Mouse (Mus musculus): ENCODE data around the gene Fbxo8. TPM values are rescaled to one million over a fixed set of nuclear protein-coding genes. Genes with fewer than 3 reads are reported as not detected.

The Fbxo8 gene
- polyA plus RNA-seq, 1 experiment from 2014 or later, result 34.3 TPM

DNA sequence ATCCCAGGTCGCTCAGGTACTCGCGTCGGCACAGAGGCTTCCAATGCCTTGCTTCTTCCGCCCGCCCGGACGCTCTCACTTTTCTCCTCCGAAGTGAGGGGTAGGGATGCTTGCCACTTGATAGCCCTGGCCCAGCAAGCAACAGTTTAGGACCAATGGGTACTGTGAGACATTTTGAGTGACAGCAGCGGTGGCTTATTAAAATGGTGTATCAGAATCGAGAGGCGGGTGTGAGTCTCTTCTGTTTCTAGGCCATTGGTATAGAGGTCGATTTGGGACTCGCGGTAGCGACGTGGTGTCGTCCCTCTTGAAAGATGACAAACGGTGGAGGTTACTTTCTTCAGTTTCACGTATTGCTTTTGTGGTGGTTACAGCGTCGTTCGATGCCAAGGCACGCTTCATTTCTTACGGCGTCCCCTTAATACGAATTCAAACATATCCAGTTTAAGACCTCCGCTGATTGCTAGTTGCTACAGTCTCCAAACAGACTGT, 517 bp downstream of the Fbxo8 start:
- H3K4me3 ChIP-seq, result peak overlapping the region; percentile 97
- peak overlapping the region; percentile 83 for H3K27ac ChIP-seq
- H3K27me3 ChIP-seq, result no peaks in the 10 kb centered on the region
- WGBS, result under 1% methylated on average over 28 of the region's 28 CpGs
- H3K9ac ChIP-seq, result peak overlapping the region; percentile 62
- peaks cover 8% of the 10 kb centered on the region; the same call in 1 of the 2 replicates for H3K4me1 ChIP-seq
- peak; percentile 98 for ATAC-seq (ENCODE audit: insufficient number of reproducible peaks, insufficient read depth, low FRiP score, low TSS enrichment)
- H3K4me2 ChIP-seq (replicated peaks), result peak overlapping the region; percentile 53
- no peaks in the 10 kb centered on the region for H3K36me3 ChIP-seq
- H3K9me3 ChIP-seq, result no peaks in the 10 kb centered on the region

DNA sequence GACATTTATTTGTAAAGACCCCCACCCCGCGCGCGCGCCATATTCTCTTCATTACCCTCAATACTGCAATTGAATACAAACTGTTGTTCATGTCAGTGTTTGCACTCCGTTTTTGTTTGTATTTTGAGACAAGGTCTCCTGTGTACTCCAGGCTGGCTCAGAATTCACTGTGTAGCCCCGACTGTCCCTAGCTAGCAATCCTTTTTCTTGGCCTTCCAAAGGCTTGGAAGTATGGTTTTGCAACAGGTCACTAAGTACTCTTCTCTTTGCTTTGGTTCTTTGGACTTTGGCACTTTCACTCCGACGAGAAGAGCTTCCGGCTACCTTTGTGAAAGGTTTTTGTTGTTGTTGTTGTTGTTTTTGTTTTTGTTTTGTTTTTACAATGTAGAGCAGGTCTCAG, 1.2 kb downstream of the Fbxo8 start:
- H3K9ac ChIP-seq, result peak overlapping the region; percentile 62
- no peaks in the 10 kb centered on the region for H3K9me3 ChIP-seq

DNA sequence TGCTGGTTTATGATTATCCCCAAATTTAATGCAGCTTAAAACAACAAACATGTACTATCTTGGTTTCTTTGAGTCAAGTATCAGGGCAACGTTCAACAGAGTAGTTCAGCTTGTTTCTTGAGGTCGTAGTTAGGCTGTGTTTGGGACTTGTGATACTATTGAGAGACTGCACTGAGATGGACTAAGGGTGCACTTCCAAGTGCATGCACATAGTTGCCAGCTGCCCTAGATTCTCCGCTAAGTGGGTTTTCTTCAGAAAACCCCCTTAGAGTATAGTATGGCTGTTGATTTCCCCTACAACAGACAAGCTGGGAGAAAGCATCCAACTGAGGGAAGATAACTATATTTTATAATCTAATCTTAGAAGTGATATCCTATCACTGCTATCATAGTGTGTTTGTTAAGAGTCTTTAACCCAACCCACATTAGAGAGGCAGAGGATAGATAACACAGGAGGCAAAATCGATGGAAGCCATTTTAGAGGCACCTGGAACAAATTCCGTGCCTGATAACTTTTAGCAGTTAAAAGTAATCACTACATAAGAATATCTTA, 1.7 kb downstream of the Fbxo8 start:
- H3K4me3 ChIP-seq, result no peak overlapping the region
- H3K36me3 ChIP-seq, result no peaks in the 10 kb centered on the region
- no peak overlapping the region; the same call in 1 of the 2 replicates for H3K4me2 ChIP-seq (replicated peaks)
- no peak for ATAC-seq (ENCODE audit: insufficient number of reproducible peaks, insufficient read depth, low FRiP score, low TSS enrichment)
- no peaks in the 10 kb centered on the region for H3K9me3 ChIP-seq
- H3K27me3 ChIP-seq, result no peaks in the 10 kb centered on the region
- H3K9ac ChIP-seq, result no peak overlapping the region
- H3K27ac ChIP-seq, result no peak overlapping the region
- peaks cover 8% of the 10 kb centered on the region; the same call in 1 of the 2 replicates for H3K4me1 ChIP-seq
- 73% methylated on average over 5 of the region's 5 CpGs for WGBS

More for the DNA sequence above, 1.2 kb downstream of the Fbxo8 start:
- ATAC-seq (ENCODE audit: insufficient number of reproducible peaks, insufficient read depth, low FRiP score, low TSS enrichment), result no peak
- H3K4me1 ChIP-seq, result peaks cover 8% of the 10 kb centered on the region; the same call in 1 of the 2 replicates
- H3K36me3 ChIP-seq, result no peaks in the 10 kb centered on the region
- 28% methylated on average over 10 of the region's 10 CpGs for WGBS
- peak overlapping the region; percentile 53 for H3K4me2 ChIP-seq (replicated peaks)
- no peaks in the 10 kb centered on the region for H3K27me3 ChIP-seq
- H3K4me3 ChIP-seq, result peak overlapping the region; percentile 97
- no peak overlapping the region for H3K27ac ChIP-seq

DNA sequence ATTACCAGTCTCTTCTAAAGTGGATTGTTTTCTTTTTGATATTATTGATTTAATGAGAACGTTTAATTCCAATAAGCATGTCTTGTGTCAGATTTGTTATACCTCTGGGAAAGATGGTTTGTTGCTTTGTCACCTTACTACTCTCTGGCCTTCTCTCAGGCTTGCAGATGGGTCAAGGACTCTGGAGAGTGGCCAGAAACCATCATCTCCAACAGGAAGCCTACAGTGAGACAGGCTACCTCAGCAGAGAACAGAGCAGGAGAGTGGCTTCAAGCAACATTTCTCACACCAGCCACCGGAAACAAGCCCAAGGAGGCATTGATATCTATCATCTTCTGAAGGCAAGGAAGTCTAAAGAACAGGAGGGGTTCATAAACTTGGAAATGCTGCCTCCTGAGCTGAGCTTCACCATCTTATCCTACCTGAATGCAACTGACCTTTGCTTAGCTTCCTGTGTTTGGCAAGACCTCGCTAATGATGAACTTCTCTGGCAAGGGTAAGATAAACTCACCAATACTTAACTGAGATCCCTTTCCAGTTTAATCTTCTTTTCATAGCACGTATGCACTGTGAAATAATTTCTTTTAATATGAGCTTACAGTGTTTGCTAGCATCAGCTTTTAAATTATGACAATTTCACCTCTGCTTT, 13.6 kb downstream of the Fbxo8 start:
- Histone ChIP-seq H3K4me1 (no peaks in the 10 kb centered on the region), H3K9ac (no peak overlapping the region), H3K4me2 (replicated peaks) (no peak overlapping the region), H3K27ac (no peak overlapping the region), H3K4me3 (no peak overlapping the region), H3K36me3 (no peaks in the 10 kb centered on the region), H3K27me3 (no peaks in the 10 kb centered on the region), H3K9me3 (no peaks in the 10 kb centered on the region)
- 82% methylated on average over 4 of the region's 4 CpGs for WGBS
- ATAC-seq (ENCODE audit: insufficient number of reproducible peaks, insufficient read depth, low FRiP score, low TSS enrichment), result no peak

DNA sequence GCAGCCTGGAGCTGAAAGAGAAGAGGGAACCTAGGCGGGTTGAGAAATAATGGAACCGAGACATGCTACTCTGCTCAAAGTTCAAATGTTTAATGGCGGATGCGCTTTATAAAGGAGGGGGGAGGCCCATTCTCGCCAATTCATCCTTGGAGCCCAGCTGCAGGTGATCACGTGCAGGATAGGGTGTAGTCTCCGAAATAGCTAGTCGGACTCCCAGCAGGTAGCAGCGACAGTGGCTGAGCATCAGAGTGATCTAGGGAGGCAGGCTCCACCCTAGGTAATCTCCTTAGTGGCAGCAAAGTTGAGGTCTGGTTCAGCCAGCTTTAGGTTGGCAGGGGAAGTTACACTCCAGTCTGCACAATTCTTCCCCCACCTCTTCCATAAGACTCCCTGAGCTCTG, 16.0 kb downstream of the Fbxo8 start:
- no peak for ATAC-seq (ENCODE audit: insufficient number of reproducible peaks, insufficient read depth, low FRiP score, low TSS enrichment)
- 92% methylated on average over 9 of the region's 9 CpGs for WGBS
- Histone ChIP-seq H3K27me3 (no peaks in the 10 kb centered on the region), H3K4me1 (no peaks in the 10 kb centered on the region), H3K4me2 (replicated peaks) (no peak overlapping the region), H3K36me3 (no peaks in the 10 kb centered on the region), H3K27ac (no peak overlapping the region), H3K4me3 (no peak overlapping the region), H3K9me3 (no peaks in the 10 kb centered on the region), H3K9ac (no peak overlapping the region)

DNA sequence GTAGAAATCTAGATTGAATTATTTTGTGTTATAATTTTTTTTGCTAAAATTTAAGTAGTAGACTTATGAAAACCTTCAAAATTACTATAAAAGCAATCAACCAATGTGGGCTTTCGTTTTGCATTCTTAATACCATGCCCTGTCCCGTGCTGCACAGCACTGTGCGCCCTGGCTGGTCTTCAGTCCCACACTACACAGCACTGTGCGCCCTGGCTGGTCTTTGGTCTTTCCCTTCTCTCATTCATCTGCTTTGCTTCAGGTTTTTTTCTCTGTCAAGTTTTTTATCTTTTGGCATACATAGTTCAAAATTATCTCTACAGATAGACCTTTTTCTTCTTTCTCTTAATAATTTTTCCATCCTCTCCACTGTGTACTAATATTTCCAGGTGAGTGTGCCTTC, 30.0 kb downstream of the Fbxo8 start:
- H3K9me3 ChIP-seq, result no peaks in the 10 kb centered on the region
- 95% methylated on average over 4 of the region's 4 CpGs for WGBS
- no peak overlapping the region for H3K9ac ChIP-seq
- H3K27me3 ChIP-seq, result no peaks in the 10 kb centered on the region
- no peak overlapping the region for H3K4me2 ChIP-seq (replicated peaks)
- no peaks in the 10 kb centered on the region for H3K36me3 ChIP-seq
- H3K27ac ChIP-seq, result no peak overlapping the region
- H3K4me3 ChIP-seq, result no peak overlapping the region
- H3K4me1 ChIP-seq, result no peaks in the 10 kb centered on the region
- ATAC-seq (ENCODE audit: insufficient number of reproducible peaks, insufficient read depth, low FRiP score, low TSS enrichment), result no peak

DNA sequence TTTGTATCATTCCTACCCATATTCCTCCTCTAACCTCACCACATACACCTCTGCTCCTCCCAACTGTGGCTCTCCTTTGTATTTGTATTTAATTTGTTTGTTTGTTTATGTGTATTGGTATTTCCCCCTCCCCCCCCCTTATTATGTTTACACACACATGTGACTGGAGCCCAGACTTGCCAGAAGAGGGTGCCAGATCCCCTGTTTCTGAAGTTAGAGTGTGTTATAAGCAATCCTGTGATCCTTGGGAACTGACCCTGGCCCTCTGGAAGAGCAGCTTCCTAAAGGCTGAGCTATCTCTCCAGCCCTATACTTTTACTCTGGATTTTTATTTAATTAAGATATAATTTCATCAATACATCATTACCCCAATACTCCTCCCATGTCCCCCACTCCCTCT, 32.0 kb downstream of the Fbxo8 start:
- H3K27ac ChIP-seq, result no peak overlapping the region
- no peaks in the 10 kb centered on the region for H3K36me3 ChIP-seq
- H3K4me3 ChIP-seq, result no peak overlapping the region
- no peak overlapping the region for H3K9ac ChIP-seq
- no peaks in the 10 kb centered on the region for H3K27me3 ChIP-seq
- no peaks in the 10 kb centered on the region for H3K4me1 ChIP-seq
- no peak overlapping the region for H3K4me2 ChIP-seq (replicated peaks)
- no peaks in the 10 kb centered on the region for H3K9me3 ChIP-seq
- no peak for ATAC-seq (ENCODE audit: insufficient number of reproducible peaks, insufficient read depth, low FRiP score, low TSS enrichment)

DNA sequence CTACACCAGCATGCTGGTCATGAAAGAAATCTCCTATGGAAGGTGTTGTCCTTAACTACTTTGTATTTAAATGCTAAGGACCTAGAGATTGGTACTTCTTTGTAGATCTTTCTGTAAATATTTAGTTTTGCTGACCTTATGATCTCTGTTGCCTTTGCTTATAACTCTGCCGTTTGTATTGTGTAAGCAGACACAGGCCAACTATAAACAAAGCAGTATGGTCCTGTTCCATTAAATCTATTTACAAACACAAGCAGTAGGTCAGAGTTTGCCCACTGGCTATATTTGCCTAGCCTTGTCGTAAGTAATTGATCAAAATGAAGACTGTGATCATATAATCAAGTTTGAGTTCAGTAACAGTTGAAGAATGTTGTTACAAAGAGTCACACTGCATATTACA, 38.1 kb downstream of the Fbxo8 start:
- H3K9ac ChIP-seq, result no peak overlapping the region
- WGBS, result 69% methylated on average over 2 of the region's 2 CpGs
- H3K4me1 ChIP-seq, result no peaks in the 10 kb centered on the region
- H3K27ac ChIP-seq, result no peak overlapping the region
- H3K4me3 ChIP-seq, result no peak overlapping the region
- no peak for ATAC-seq (ENCODE audit: insufficient number of reproducible peaks, insufficient read depth, low FRiP score, low TSS enrichment)
- H3K36me3 ChIP-seq, result 0 out of 2 replicates have a peak, but pooled peaks cover 2% of the 10 kb centered on the region
- no peak overlapping the region for H3K4me2 ChIP-seq (replicated peaks)
- no peaks in the 10 kb centered on the region for H3K27me3 ChIP-seq
- no peaks in the 10 kb centered on the region for H3K9me3 ChIP-seq

DNA sequence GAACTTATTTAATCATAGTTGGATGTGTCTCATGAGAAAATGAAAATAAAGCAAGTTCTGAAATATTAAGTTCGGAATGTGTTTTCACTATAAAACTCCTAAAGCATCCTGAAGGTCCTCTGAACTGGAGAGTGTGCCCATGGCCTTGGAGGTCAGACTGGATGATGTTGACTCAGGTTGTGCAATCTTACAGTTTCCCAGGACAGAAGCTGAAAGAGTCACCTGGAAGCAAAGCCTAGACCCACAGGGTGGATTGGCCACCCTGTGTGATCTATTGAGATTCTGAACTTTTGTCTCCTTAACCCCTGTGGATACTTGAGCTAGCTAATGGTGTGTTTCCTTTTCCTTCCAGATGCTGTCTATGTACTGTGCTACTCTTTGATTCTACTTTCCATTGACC, 40.2 kb downstream of the Fbxo8 start:
- no peak overlapping the region for H3K9ac ChIP-seq
- 93% methylated on average over 1 of the region's 1 CpGs for WGBS
- H3K4me3 ChIP-seq, result no peak overlapping the region
- H3K27ac ChIP-seq, result no peak overlapping the region
- no peak overlapping the region for H3K4me2 ChIP-seq (replicated peaks)
- no peaks in the 10 kb centered on the region for H3K4me1 ChIP-seq
- 0 out of 2 replicates have a peak, but pooled peaks cover 2% of the 10 kb centered on the region for H3K36me3 ChIP-seq
- H3K27me3 ChIP-seq, result no peaks in the 10 kb centered on the region
- no peak for ATAC-seq (ENCODE audit: insufficient number of reproducible peaks, insufficient read depth, low FRiP score, low TSS enrichment)
- H3K9me3 ChIP-seq, result no peaks in the 10 kb centered on the region

DNA sequence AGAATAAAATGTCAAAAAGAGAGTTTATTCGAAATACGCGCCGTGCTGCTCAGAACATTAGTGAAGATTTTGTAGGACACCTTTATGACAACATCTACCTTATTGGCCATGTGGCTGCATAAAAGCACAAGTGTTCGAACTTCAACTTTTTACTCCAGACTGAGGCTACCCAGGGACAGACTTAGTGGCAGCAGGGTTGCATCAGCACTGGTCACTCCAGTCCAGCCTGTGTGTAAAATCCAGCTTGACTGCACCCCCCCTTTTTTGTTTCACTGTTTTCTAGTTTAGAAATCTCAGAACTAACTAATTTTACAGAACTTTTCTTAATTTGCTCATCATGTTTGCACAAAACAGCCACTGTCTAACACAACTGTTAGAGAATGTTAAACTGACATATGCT, 40.6 kb downstream of the Fbxo8 start:
- Histone ChIP-seq H3K4me1 (no peaks in the 10 kb centered on the region), H3K4me3 (no peak overlapping the region), H3K4me2 (replicated peaks) (no peak overlapping the region), H3K27me3 (no peaks in the 10 kb centered on the region), H3K9ac (no peak overlapping the region), H3K9me3 (no peaks in the 10 kb centered on the region), H3K36me3 (0 out of 2 replicates have a peak, but pooled peaks cover 2% of the 10 kb centered on the region), H3K27ac (no peak overlapping the region)
- 92% methylated on average over 5 of the region's 5 CpGs for WGBS
- no peak for ATAC-seq (ENCODE audit: insufficient number of reproducible peaks, insufficient read depth, low FRiP score, low TSS enrichment)

DNA sequence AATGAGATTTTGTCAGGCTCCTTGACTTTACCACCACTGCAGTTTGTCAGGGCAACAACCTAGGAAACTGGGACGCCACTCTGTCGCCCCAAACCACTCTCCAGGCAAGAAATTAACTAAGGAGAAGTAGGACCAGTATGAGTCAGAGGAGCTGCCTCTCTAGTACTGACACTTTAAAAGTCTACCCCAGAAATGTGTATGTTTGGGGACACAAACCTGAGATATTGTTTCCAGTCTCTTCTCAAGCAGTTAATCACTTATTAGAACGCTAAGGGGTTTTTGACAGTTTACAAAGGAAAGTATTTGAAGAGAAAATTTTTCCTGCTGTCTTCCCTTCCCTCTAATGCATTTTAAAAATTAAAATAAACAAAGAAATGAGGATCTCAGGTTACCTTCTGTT, 55.6 kb downstream of the Fbxo8 start:
- Histone ChIP-seq H3K36me3 (no peaks in the 10 kb centered on the region), H3K4me3 (no peak overlapping the region)
- WGBS, result 29% methylated on average over 3 of the region's 3 CpGs

DNA sequence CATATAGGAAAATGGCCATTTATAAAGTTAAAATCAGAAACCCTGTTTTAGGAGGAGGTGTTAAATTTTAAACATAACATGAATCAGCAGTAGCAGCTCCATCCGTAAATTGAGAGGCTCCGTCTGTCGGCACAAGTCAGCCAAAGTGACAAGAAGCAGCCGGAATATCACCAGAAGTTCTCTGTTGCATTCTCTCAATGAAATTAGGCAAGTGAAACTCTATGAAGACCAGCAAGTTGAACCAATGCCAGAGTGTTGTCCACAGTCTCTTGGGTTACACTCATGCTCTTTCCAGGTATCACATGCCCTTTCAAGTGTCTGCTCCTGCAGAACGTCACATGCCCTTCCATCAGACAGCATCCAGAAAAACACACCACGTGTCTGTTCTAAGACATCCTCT, 60.8 kb downstream of the Fbxo8 start:
- no peaks in the 10 kb centered on the region for H3K36me3 ChIP-seq
- H3K4me3 ChIP-seq, result no peak overlapping the region
- no peaks in the 10 kb centered on the region for H3K9me3 ChIP-seq
- no peak overlapping the region for H3K27ac ChIP-seq
- no peak for ATAC-seq (ENCODE audit: insufficient number of reproducible peaks, insufficient read depth, low FRiP score, low TSS enrichment)
- no peak overlapping the region for H3K9ac ChIP-seq
- no peaks in the 10 kb centered on the region for H3K4me1 ChIP-seq
- H3K4me2 ChIP-seq (replicated peaks), result no peak overlapping the region
- no peaks in the 10 kb centered on the region for H3K27me3 ChIP-seq
- WGBS, result 78% methylated on average over 6 of the region's 6 CpGs

More for the DNA sequence above, 55.6 kb downstream of the Fbxo8 start:
- H3K9ac ChIP-seq, result no peak overlapping the region
- no peaks in the 10 kb centered on the region for H3K27me3 ChIP-seq
- no peak overlapping the region for H3K27ac ChIP-seq
- H3K4me1 ChIP-seq, result no peaks in the 10 kb centered on the region
- H3K9me3 ChIP-seq, result no peaks in the 10 kb centered on the region
- no peak overlapping the region for H3K4me2 ChIP-seq (replicated peaks)
- ATAC-seq (ENCODE audit: insufficient number of reproducible peaks, insufficient read depth, low FRiP score, low TSS enrichment), result no peak
